Mouse (Mus musculus): Measurements from ENCODE around the gene Ifit3b. TPM values are rescaled to one million over a fixed set of nuclear protein-coding genes. Genes with fewer than 3 reads are reported as not detected.
"Not testable (repeated sequence)": the region's sequence is repeated elsewhere in the genome, so short reads cannot be mapped to it uniquely, and the experiment has no call there.

The Ifit3b gene
- polyA plus RNA-seq, 1 experiment, result 4.5 TPM

GRCm38 (mm10) chr19:34620871-34621270 is 13.1 kb downstream of the Ifit3b start:
- TF ChIP-seq POLR2A (IDR thresholded peaks at IDR 0.05; ENCODE audit: borderline replicate concordance, extremely low read depth, low read depth, low read length) (no peak), CTCF (IDR thresholded peaks at IDR 0.05; ENCODE audit: insufficient read depth, low read length) (no peak)
- DNase-seq, result no peak
- WGBS, result 86% methylated on average over 5 of the region's 5 CpGs
- H3K4me1 ChIP-seq (ENCODE audit: control insufficient read depth, insufficient read depth, low read length), result no peaks in the 10 kb centered on the region
- no peak overlapping the region for H3K4me3 ChIP-seq (replicated peaks; ENCODE audit: extremely low read depth, low read depth, low read length)

DNA sequence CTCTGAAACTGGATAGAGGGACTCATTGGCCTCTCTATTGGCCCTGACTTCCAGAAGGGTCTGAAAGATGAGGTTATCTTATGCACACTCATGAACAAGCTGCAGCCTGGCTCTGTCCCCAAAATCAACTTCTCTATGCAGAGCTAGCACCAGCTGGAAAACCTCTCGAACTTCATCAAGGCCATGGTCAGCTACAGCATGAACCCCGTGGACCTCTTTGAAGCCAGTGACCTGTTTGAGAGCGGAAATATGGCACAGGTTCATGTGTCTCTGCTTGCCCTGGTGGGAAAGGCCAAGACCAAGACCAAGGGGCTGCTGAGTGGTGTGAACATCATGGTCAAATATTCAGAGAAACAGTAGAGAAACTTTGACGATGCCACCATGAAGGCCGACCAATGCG is 16.0 kb downstream of the Ifit3b start:
- WGBS, result 94% methylated on average over 6 of the region's 6 CpGs
- Histone ChIP-seq H3K4me1 (ENCODE audit: control insufficient read depth, insufficient read depth, low read length) (no peaks in the 10 kb centered on the region), H3K4me3 (replicated peaks; ENCODE audit: extremely low read depth, low read depth, low read length) (no peak overlapping the region)
- TF ChIP-seq CTCF (IDR thresholded peaks at IDR 0.05; ENCODE audit: insufficient read depth, low read length) (no peak), POLR2A (IDR thresholded peaks at IDR 0.05; ENCODE audit: borderline replicate concordance, extremely low read depth, low read depth, low read length) (no peak)
- no peak for DNase-seq

GRCm38 (mm10) chr19:34624663-34625062 is 16.9 kb downstream of the Ifit3b start:
- WGBS, result 71% methylated on average over 4 of the region's 4 CpGs
- DNase-seq, result no peak
- Histone ChIP-seq H3K4me3 (replicated peaks; ENCODE audit: extremely low read depth, low read depth, low read length) (no peak overlapping the region), H3K4me1 (ENCODE audit: control insufficient read depth, insufficient read depth, low read length) (no peaks in the 10 kb centered on the region)
- no peak for TF ChIP-seq POLR2A (IDR thresholded peaks at IDR 0.05; ENCODE audit: borderline replicate concordance, extremely low read depth, low read depth, low read length)
- TF ChIP-seq CTCF (IDR thresholded peaks at IDR 0.05; ENCODE audit: insufficient read depth, low read length), result no peak

- DNase-seq, result no peak
- Histone ChIP-seq H3K4me1 (ENCODE audit: control insufficient read depth, insufficient read depth, low read length) (no peaks in the 10 kb centered on the region), H3K4me3 (replicated peaks; ENCODE audit: extremely low read depth, low read depth, low read length) (no peak overlapping the region)
- 78% methylated on average over 2 of the region's 2 CpGs for WGBS
- TF ChIP-seq POLR2A (IDR thresholded peaks at IDR 0.05; ENCODE audit: borderline replicate concordance, extremely low read depth, low read depth, low read length), result no peak
- no peak for TF ChIP-seq CTCF (IDR thresholded peaks at IDR 0.05; ENCODE audit: insufficient read depth, low read length)
Measured at GRCm38 (mm10) chr19:34627496-34627895, 19.7 kb downstream of the Ifit3b start.

GRCm38 (mm10) chr19:34631487-34631886 is 23.7 kb downstream of the Ifit3b start:
- Histone ChIP-seq H3K4me1 (ENCODE audit: control insufficient read depth, insufficient read depth, low read length) (no peaks in the 10 kb centered on the region), H3K4me3 (replicated peaks; ENCODE audit: extremely low read depth, low read depth, low read length) (no peak overlapping the region)
- peak; percentile 25 for DNase-seq
- TF ChIP-seq POLR2A (IDR thresholded peaks at IDR 0.05; ENCODE audit: borderline replicate concordance, extremely low read depth, low read depth, low read length), result no peak
- TF ChIP-seq CTCF (IDR thresholded peaks at IDR 0.05; ENCODE audit: insufficient read depth, low read length), result no peak

GRCm38 (mm10) chr19:34633484-34633883 is 25.7 kb downstream of the Ifit3b start:
- TF ChIP-seq POLR2A (IDR thresholded peaks at IDR 0.05; ENCODE audit: borderline replicate concordance, extremely low read depth, low read depth, low read length), result no peak
- no peak for TF ChIP-seq CTCF (IDR thresholded peaks at IDR 0.05; ENCODE audit: insufficient read depth, low read length)
- DNase-seq, result no peak
- Histone ChIP-seq H3K4me3 (replicated peaks; ENCODE audit: extremely low read depth, low read depth, low read length) (no peak overlapping the region), H3K4me1 (ENCODE audit: control insufficient read depth, insufficient read depth, low read length) (no peaks in the 10 kb centered on the region)
- 23% methylated on average over 2 of the region's 2 CpGs for WGBS

GRCm38 (mm10) chr19:34636933-34637557 is 29.3 kb downstream of the Ifit3b start:
- TF ChIP-seq CTCF (IDR thresholded peaks at IDR 0.05; ENCODE audit: insufficient read depth, low read length) (peak; percentile 76), POLR2A (IDR thresholded peaks at IDR 0.05; ENCODE audit: borderline replicate concordance, extremely low read depth, low read depth, low read length) (no peak)
- DNase-seq, result peak; percentile 65
- Histone ChIP-seq H3K4me3 (replicated peaks; ENCODE audit: extremely low read depth, low read depth, low read length) (no peak overlapping the region), H3K4me1 (ENCODE audit: control insufficient read depth, insufficient read depth, low read length) (peaks cover 15% of the 10 kb centered on the region)
- WGBS, result 9% methylated on average over 3 of the region's 3 CpGs

- DNase-seq, result peak; percentile 34
- peak within 1 kb of the TSS; percentile 78 for H3K4me3 ChIP-seq (replicated peaks; ENCODE audit: extremely low read depth, low read depth, low read length)
- TF ChIP-seq CTCF (IDR thresholded peaks at IDR 0.05; ENCODE audit: insufficient read depth, low read length), result no peak
- TF ChIP-seq POLR2A (IDR thresholded peaks at IDR 0.05; ENCODE audit: borderline replicate concordance, extremely low read depth, low read depth, low read length), result peak; percentile 42; the same call in 1 of the 2 replicates
Measured at GRCm38 (mm10) chr19:34640623-34641022, 32.9 kb downstream of the Ifit3b start, which contains the start of the genes Ifit1bl2 and Ifit1. Ifit1bl2 (minus strand) TSS chr19:34640743. Ifit1 (plus strand) TSS chr19:34640871.

DNA sequence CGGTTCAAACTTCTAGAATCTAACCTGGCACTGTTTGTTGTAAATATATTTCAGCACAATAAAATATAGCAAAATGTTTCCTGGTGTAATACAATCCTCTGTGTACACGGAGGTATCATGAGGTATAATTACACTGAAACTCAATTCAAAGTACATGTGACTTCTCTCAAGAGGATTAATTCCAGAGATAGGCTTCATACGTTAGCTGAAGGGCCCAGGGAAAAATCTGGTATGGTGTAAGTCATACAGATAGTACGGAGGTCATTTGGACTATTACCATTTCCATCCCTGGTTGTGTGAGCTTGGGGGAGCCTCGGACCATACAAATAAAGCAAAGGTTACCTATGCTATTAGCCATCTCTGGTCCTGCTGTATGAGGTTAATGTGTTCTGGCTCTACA is 34.8 kb downstream of the Ifit3b start:
- DNase-seq, result no peak
- Histone ChIP-seq H3K4me3 (replicated peaks; ENCODE audit: extremely low read depth, low read depth, low read length) (no peak overlapping the region), H3K4me1 (ENCODE audit: control insufficient read depth, insufficient read depth, low read length) (peaks cover 17% of the 10 kb centered on the region)
- 70% methylated on average over 5 of the region's 5 CpGs for WGBS
- TF ChIP-seq POLR2A (IDR thresholded peaks at IDR 0.05; ENCODE audit: borderline replicate concordance, extremely low read depth, low read depth, low read length) (no peak), CTCF (IDR thresholded peaks at IDR 0.05; ENCODE audit: insufficient read depth, low read length) (no peak)

More at GRCm38 (mm10) chr19:34640623-34641022, 32.9 kb downstream of the Ifit3b start, which contains the start of the genes Ifit1bl2 and Ifit1:
- 3% methylated on average over 4 of the region's 4 CpGs for WGBS
- peaks cover 17% of the 10 kb centered on the region for H3K4me1 ChIP-seq (ENCODE audit: control insufficient read depth, insufficient read depth, low read length)

DNA sequence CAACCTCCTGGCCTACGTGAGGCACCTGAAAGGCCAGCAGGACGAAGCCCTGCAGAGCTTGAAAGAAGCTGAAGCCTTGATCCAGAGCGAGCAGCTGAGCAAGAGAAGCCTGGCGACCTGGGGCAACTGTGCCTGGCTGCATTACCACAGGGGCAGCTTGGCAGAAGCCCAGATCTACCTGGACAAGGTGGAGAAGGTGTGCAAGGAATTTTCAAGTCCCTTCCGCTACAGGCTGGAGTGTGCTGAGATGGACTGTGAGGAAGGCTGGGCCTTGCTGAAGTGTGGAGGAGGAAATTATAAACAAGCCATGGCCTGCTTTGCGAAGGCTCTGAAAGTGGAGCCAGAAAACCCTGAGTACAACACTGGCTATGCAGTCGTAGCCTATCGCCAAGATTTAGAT is 39.9 kb downstream of the Ifit3b start:
- peak; percentile 41 for DNase-seq
- WGBS, result 75% methylated on average over 8 of the region's 8 CpGs
- H3K4me3 ChIP-seq (replicated peaks; ENCODE audit: extremely low read depth, low read depth, low read length); H3K4me1 ChIP-seq (ENCODE audit: control insufficient read depth, insufficient read depth, low read length): not testable (repeated sequence)

Data from lung, adult 2 months (tissue).